Mouse (Mus musculus) liver, adult 2 months (tissue): ENCODE results near the gene Wfikkn2. TPM values are rescaled to one million over a fixed set of nuclear protein-coding genes. Genes with fewer than 3 reads are reported as not detected.

ENCODE experiments used
- DNase-seq: peaks from one replicate; pipeline ENCODE4 v3.0.0-alpha.2; 2011; ENCODE audit warnings: low read depth, low spot score; ENCODE audit errors: extremely low read depth
- H3K27ac ChIP-seq: fragments of 200-500 bp; replicated peaks from 2 replicates; pipeline ENCODE4 v1.5.1; 2012; ENCODE audit warnings: low read depth, mild to moderate bottlenecking, control low read depth, inconsistent platforms, low read length; ENCODE audit not compliant: insufficient read depth
- H3K27me3 ChIP-seq: fragments of 200-500 bp; 2 replicates; pipeline ENCODE4 v1.6.1; 2012; ENCODE audit warnings: mild to moderate bottlenecking, moderate library complexity, low read length, inconsistent platforms; ENCODE audit not compliant: control insufficient read depth, insufficient read depth
- H3K36me3 ChIP-seq: fragments of 200-500 bp; 2 replicates; pipeline ENCODE4 v1.6.1; 2012; ENCODE audit warnings: low read length, inconsistent platforms; ENCODE audit not compliant: control insufficient read depth, insufficient read depth
- H3K4me1 ChIP-seq: fragments of 200-500 bp; 2 replicates; pipeline ENCODE4 v1.6.1; 2011; ENCODE audit warnings: low read length; ENCODE audit not compliant: control insufficient read depth, insufficient read depth
- H3K4me3 ChIP-seq: fragments of 200-500 bp; 2 replicates; pipeline ENCODE4 v1.5.1; 2011; ENCODE audit warnings: low read depth, mild to moderate bottlenecking, control low read depth, low read length, moderate library complexity; ENCODE audit not compliant: insufficient read depth
- H3K79me2 ChIP-seq: fragments of 200-500 bp; 2 replicates; pipeline ENCODE4 v1.6.1; 2012; ENCODE audit warnings: inconsistent platforms, mild to moderate bottlenecking, low read length, moderate library complexity; ENCODE audit not compliant: control insufficient read depth, insufficient read depth
- H3K9ac ChIP-seq: fragments of 200-500 bp; 2 replicates; pipeline ENCODE4 v1.6.1; 2012; ENCODE audit warnings: low read depth, mild to moderate bottlenecking, control low read depth, inconsistent platforms, low read length
- CTCF ChIP-seq: fragments of 200-500 bp; IDR thresholded peaks from 2 replicates; pipeline ENCODE4 v1.5.1; 2011; ENCODE audit warnings: low read depth, low read length, control low read depth
- POLR2A ChIP-seq: fragments of 200-500 bp; IDR thresholded peaks from 2 replicates; pipeline ENCODE4 v1.6.1; 2011; ENCODE audit warnings: low read length, control low read depth; ENCODE audit not compliant: insufficient read depth; ENCODE audit errors: extremely low read depth
- WGBS: fragments of 180-500 bp; shearing (Covaris S2); methylation state at CpG from one replicate; pipeline ENCODE4 v1.1.7; 2018; 5-methylcytosine and 5-hydroxymethylcytosine counted together
- polyA plus RNA-seq: library from polyadenylated mRNA; depleted of rRNA; stranded (reverse); fragments of >200 nt; gene quantifications from 2 replicates; pipeline ENCODE4 v1.2.3, GENCODE M21; 2012
- total RNA-seq: library from RNA; depleted of rRNA; stranded (reverse); fragments of >200 nt; gene quantifications from 2 replicates; pipeline ENCODE4 v1.2.3, GENCODE M21; 2014

Wfikkn2 gene
- total and polyA plus RNA-seq, 2 experiments, result under 0.01 to 0.04 TPM

- no peak overlapping the region for H3K4me3 ChIP-seq
- H3K27me3 ChIP-seq, result no peaks in the 10 kb centered on the region
- H3K27ac ChIP-seq, result peak overlapping the region; percentile 66; the same call in 1 of the 2 replicates
- H3K79me2 ChIP-seq, result no peaks in the 10 kb centered on the region
- H3K36me3 ChIP-seq, result no peaks in the 10 kb centered on the region
- TF ChIP-seq CTCF, result no peak
- TF ChIP-seq POLR2A, result no peak
- H3K4me1 ChIP-seq, result peaks cover 18% of the 10 kb centered on the region
- 35% methylated on average over 7 of the region's 7 CpGs for WGBS
- DNase-seq, result peak; percentile 56
- H3K9ac ChIP-seq, result no peak overlapping the region
Measured at GRCm38 (mm10) chr11:94275226-94275625, 29.4 kb upstream of the Wfikkn2 start.

GRCm38 (mm10) chr11:94274206-94274867 lies 28.5 kb upstream of the Wfikkn2 start:
- Histone ChIP-seq H3K36me3 (no peaks in the 10 kb centered on the region), H3K27me3 (no peaks in the 10 kb centered on the region), H3K4me1 (peaks cover 18% of the 10 kb centered on the region), H3K4me3 (no peak overlapping the region), H3K27ac (peak overlapping the region; percentile 92), H3K79me2 (no peaks in the 10 kb centered on the region), H3K9ac (no peak overlapping the region)
- WGBS, result 41% methylated on average over 10 of the region's 10 CpGs
- no peak for TF ChIP-seq CTCF
- TF ChIP-seq POLR2A, result no peak
- peak; percentile 90 for DNase-seq

- peak overlapping the region; percentile 92 for H3K27ac ChIP-seq
- peaks cover 18% of the 10 kb centered on the region for H3K4me1 ChIP-seq
- H3K36me3 ChIP-seq, result no peaks in the 10 kb centered on the region
- H3K79me2 ChIP-seq, result no peaks in the 10 kb centered on the region
- no peaks in the 10 kb centered on the region for H3K27me3 ChIP-seq
- peak overlapping the region; percentile 11 for H3K9ac ChIP-seq
- no peak for TF ChIP-seq POLR2A
- TF ChIP-seq CTCF, result no peak
- DNase-seq, result peak; percentile 93
- no peak overlapping the region for H3K4me3 ChIP-seq
- 42% methylated on average over 21 of the region's 21 CpGs for WGBS
Measured at GRCm38 (mm10) chr11:94272960-94273927, 27.4 kb upstream of the Wfikkn2 start.

GRCm38 (mm10) chr11:94271015-94271414 lies 25.2 kb upstream of the Wfikkn2 start:
- Histone ChIP-seq H3K79me2 (no peaks in the 10 kb centered on the region), H3K27ac (no peak overlapping the region), H3K4me1 (peaks cover 15% of the 10 kb centered on the region; the same call in 1 of the 2 replicates), H3K36me3 (no peaks in the 10 kb centered on the region), H3K9ac (no peak overlapping the region), H3K4me3 (no peak overlapping the region), H3K27me3 (no peaks in the 10 kb centered on the region)
- TF ChIP-seq CTCF (no peak), POLR2A (no peak)
- DNase-seq, result no peak
- WGBS, result 98% methylated on average over 2 of the region's 2 CpGs

DNA sequence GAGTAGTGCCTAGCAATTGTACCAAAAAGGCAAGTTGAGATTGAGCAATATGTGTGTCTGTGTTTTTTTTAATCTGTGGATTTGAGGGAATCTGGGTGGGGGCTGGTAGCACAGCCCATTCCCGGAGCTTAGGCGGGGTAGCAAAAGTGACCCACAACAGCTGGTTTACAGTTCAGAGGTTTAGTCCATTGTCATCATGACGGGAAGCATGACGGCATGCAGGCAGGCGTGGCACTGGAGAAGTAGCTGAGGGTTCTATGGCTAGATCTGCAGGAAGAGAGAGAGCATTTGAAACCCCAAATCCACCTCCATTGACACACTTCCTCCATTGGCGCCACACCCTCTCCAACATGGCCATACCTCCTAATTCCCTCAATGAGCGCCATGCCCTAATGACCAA lies 24.1 kb upstream of the Wfikkn2 start:
- H3K9ac ChIP-seq, result no peak overlapping the region
- peaks cover 15% of the 10 kb centered on the region; the same call in 1 of the 2 replicates for H3K4me1 ChIP-seq
- no peaks in the 10 kb centered on the region for H3K27me3 ChIP-seq
- no peaks in the 10 kb centered on the region for H3K79me2 ChIP-seq
- WGBS, result 93% methylated on average over 7 of the region's 7 CpGs
- TF ChIP-seq CTCF (no peak), POLR2A (no peak)
- H3K4me3 ChIP-seq, result no peak overlapping the region
- H3K36me3 ChIP-seq, result no peaks in the 10 kb centered on the region
- H3K27ac ChIP-seq, result no peak overlapping the region
- no peak for DNase-seq
